ENCODE assay signal across 12 mouse cellular contexts in the genomic region with DNA sequence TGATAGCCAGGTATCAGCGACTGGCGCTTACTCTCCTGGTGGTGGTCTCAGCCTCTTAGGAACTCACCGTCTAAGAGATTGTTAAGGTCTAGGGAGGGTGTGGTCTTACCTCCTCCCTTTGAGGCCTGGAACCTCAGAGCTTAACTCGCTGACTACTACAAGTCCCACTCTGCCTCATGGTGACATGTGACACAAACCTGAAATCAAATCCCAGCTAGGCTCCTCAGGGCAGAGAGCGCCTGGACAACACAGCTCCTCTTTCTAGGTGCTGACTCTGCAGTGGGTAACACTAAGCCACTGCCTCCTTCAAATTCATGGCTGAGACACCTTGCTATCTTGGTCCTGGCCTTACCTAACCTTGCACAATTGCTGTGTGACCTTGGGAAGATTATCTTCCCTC.
"Had no signal": no experiment of that assay in that cellular context is flagged by ENCODE, and none has a peak within 500 bp of the region (broad histone marks: within the 10 kb centered on the region; RNA-seq: fewer than 3 reads in every experiment).

No protein-coding gene starts in this region.

- H3K4me1 ChIP-seq: neural tube, embryonic 12.5 days; neural tube, embryonic 13.5 days; neural tube, embryonic 15.5 days had no signal

- H3K36me3 ChIP-seq: neural tube, embryonic 12.5 days; neural tube, embryonic 13.5 days; neural tube, embryonic 15.5 days had no signal

- H3K9me3 ChIP-seq: neural tube, embryonic 12.5 days; neural tube, embryonic 13.5 days; neural tube, embryonic 15.5 days had no signal

- H3K4me3 ChIP-seq: neural tube, embryonic 12.5 days; neural tube, embryonic 13.5 days; neural tube, embryonic 15.5 days had no signal

- DNase-seq: retina, postnatal 1 day; right cerebral cortex, postnatal 25 days; spleen, adult 18-20 months; thymus, adult 18-20 months; thymus, adult 2 months; thymus, postnatal 14 days; thymus, postnatal 25 days; thymus, postnatal 36 days; thymus, postnatal 4 days had no signal

- H3K27ac ChIP-seq: neural tube, embryonic 12.5 days; neural tube, embryonic 13.5 days; neural tube, embryonic 15.5 days had no signal

- H3K4me2 ChIP-seq: neural tube, embryonic 12.5 days; neural tube, embryonic 13.5 days; neural tube, embryonic 15.5 days had no signal

- H3K9ac ChIP-seq: neural tube, embryonic 12.5 days; neural tube, embryonic 13.5 days; neural tube, embryonic 15.5 days had no signal

- H3K27me3 ChIP-seq: neural tube, embryonic 12.5 days; neural tube, embryonic 13.5 days; neural tube, embryonic 15.5 days had no signal
